Mouse (Mus musculus) adrenal gland, adult (tissue): ENCODE data around the gene Nle1.

Source experiments
- DNase-seq, 2 experiments: peaks; one replicate each; pipeline ENCODE4 v3.0.0; 2022 to 2023; ENCODE audit warnings: low spot score in 1 of 2; ENCODE audit not compliant: inconsistent age in 2 of 2

Nle1 gene

GRCm38 (mm10) chr11:82870173-82871030, 37.8 kb downstream of the Nle1 start:
- peak; percentile 57 to 85 for DNase-seq

DNA sequence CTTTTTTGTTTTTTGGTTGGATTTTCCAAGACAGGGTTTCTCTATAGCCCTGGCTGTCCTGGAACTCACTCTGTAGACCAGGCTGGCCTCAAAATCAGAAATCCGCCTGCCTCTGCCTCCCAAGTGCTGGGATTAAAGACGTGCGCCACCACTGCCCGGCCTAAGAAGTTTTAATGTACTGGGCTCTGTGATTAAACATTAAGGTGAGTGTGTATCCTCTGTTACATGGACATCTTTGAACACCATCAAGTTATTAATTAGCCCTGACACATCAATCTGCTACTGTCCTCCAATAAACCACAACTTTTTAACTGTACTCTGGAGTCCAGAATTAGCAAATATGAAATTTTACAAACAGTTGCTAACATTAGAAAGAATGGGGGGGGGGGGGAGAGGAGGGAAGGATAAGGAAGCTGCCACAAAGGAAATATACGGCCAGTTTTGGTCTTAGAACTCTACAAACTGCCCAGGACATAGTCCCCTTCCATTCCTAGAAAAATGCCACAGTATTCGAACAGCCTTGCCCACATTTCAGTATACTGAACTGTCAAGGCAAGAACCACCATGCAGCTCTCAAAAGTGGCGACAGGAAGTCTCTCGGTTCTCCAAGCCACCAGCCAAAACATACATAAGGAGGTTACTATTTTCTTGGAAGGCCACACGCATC, 38.6 kb downstream of the Nle1 start:
- DNase-seq: no peak

GRCm38 (mm10) chr11:82867956-82868355, 40.3 kb downstream of the Nle1 start:
- DNase-seq: no peak

- DNase-seq: no peak
These were observed 41.2 kb downstream of the Nle1 start for GRCm38 (mm10) chr11:82866850-82867564.

DNA sequence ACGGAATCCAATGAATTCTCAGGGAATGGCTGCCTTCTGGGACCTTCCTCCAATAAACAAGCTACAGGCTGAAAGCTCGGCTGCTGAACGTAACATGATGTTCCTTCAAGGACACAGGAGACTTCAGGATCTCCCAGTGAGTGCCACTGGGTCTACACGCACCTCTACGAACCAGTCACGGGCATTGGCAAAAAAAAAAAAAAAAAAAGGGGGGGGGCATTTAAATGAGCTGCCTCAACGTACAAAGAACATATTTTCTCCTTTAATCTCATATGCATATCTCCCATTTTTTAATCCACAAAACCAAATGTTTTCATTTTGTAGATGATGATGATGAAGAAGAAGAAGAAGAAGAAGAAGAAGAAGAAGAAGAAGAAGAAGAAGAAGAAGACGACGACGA, 42.3 kb downstream of the Nle1 start:
- no peak for DNase-seq

DNA sequence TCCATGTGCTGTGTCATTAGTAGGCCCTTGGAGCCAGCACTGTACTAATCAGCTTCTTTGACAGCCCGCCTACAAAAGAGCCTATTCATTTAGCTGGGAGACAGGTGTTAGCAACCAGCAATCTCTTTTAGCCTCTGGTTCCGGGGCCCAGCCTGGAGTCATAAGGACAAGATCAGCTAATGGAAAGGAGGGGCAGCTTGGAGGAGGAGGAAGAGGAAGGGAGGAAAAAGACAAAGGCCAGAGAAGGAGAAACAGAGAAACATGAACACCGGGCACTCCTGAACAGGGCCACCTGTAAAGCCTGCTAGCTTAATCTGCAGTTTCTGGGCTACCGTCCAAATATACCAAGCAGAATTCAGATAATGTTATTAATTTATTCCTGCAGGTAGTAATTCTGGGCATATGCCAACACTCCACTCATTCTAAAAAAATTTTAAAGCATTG, 44.7 kb downstream of the Nle1 start:
- DNase-seq: no peak

DNA sequence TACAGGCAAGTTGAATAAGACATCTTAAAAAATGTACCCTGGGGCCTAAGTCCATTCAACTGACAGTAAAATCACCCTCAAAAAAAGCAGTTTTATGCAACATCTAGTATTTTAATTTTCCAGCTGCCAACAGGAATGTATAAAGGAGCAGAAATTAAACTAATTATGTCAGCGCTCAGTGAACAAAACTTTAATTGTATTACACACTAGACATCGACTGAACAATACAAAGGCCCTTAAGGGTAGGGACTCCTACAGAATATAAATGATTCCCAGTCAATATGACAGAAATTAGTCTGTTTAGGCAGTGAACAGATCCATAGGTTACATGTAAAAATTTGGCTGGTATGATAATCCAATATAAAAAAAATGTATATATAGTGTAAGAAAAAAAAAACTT, 45.2 kb downstream of the Nle1 start:
- no peak for DNase-seq

DNA sequence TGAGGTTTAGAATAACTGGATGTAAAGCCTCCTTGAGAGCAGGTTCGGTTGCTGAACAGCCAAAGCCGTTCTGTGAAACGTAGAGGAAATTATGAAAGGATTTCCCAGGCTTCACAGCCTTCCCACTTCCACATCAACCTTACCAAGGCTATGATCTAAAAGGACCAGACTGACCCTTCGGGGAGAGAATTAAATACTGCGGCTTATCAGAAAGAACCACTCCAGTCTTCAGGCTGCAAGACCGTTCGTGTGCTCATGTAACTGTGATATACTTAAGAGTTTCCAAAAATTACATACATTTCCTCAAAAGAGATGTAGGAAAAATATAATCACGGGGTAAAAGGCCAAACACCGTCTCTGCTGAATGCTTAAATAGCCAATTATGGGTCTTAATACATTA, 45.6 kb downstream of the Nle1 start:
- DNase-seq: no peak

- DNase-seq: peak; percentile 15 to 49
These were observed 46.7 kb downstream of the Nle1 start for GRCm38 (mm10) chr11:82861558-82861957.

- no peak for DNase-seq
These were observed 47.5 kb downstream of the Nle1 start for GRCm38 (mm10) chr11:82860759-82861158.

GRCm38 (mm10) chr11:82857307-82857848, 50.8 kb downstream of the Nle1 start:
- no peak for DNase-seq

DNA sequence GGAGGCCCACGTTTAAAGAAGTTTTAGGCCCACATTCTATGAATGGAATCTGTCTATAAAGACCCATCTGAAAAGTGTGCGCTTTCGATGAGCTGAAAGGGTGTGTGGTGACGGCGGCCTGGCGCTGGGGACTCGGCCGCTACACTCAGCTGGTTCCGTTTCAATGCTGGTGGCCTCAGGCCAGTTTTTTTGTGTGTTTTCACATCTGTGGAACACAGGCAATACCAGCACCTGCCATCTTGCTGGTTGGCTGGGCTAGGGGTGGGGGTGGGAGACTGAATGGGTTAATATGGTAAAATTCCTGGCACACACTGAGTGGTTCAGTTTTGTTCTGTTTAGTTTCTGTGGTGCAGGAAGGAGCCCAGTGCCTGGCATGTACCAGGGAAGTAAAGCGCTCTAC, 52.2 kb downstream of the Nle1 start:
- no peak for DNase-seq

DNA sequence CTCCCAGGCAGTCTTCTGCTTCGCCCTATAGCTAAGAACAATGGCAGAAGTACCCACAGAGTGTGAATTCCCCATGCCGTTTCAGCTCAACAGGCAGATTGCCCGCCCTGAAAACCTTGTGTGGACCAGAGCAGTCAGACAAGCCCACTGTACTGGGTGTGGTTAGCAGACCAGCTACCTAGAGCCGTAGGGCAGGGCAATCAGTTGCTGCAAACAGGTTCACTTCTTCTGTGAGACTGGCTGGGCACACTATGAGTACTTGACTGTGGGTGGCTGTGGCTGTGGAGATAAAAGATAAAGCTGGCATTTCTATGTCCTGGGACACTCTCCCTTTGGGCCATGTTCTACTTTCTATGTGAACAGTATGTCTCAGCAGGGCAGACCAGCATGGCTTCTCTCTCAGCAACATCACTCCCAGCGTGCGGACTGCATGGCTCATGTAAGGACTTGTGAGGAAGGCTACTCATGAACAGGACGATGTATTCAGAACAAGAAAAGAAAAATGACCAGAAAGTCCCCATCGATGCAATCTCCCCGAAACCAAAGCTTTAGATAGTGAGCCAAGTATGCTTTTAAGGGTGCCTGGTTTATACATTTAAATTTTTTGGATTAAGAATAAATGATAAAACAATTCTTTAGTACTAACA, 52.8 kb downstream of the Nle1 start:
- no peak for DNase-seq

DNA sequence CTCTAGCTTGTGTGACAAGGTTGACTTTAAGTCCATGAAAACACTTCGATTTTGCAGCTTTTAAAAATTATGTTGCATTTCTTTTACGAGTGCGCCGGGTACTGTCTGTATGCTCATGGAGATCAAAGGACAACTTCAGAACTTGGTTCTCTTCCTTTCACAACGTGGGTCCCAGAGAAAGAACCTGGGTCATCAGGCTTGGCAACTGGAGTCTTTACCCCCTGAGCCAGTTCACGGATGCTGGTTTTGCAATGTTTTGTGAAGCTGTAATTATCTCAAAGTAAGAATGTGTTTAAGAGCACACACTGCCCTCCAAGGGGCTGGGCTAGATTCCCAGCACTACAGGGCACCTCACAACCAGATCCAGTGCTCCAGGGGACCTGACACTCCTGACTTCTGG, 54.1 kb downstream of the Nle1 start:
- no peak for DNase-seq

DNA sequence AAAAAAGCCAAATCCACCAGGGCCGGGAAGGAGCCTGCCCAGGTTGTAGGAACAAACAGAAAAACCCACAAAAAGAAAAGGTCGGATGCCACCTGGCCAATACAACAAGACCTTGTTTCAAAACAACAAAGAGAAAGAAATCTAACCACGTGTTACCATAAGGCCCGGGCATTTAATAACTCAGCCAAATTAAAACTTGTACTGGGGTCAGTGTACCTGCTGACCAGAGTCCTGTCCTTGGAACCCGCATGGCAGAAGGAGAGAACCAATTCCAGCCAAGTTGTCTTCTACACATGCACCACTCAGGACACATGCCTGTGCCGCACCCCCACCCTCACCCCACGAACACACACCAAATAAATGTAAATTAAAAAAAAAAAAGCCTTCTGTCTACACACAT, 55.3 kb downstream of the Nle1 start:
- no peak for DNase-seq

GRCm38 (mm10) chr11:82852540-82852939, 55.7 kb downstream of the Nle1 start:
- DNase-seq: no peak

GRCm38 (mm10) chr11:82852115-82852514, 56.1 kb downstream of the Nle1 start:
- DNase-seq: no peak
